Mouse (Mus musculus) brown adipose tissue, adult 24 weeks (tissue): Measurements from ENCODE around the gene Itgbl1. TPM values are rescaled to one million over a fixed set of nuclear protein-coding genes. Genes with fewer than 3 reads are reported as not detected.

Experiments used
- H3K27ac ChIP-seq: fragments of 200-500 bp; replicated peaks from 2 replicates; pipeline ENCODE4 v1.5.1; 2012; ENCODE audit warnings: low read depth, mild to moderate bottlenecking, low read length
- H3K4me1 ChIP-seq: fragments of 200-500 bp; 2 replicates; pipeline ENCODE4 v1.6.1; 2012; ENCODE audit warnings: low read length, mixed read lengths; ENCODE audit not compliant: control insufficient read depth, insufficient read depth, insufficient read length
- H3K4me3 ChIP-seq: fragments of 200-500 bp; 2 replicates; pipeline ENCODE4 v1.5.1; 2012; ENCODE audit warnings: low read depth, mild to moderate bottlenecking, low read length, moderate library complexity; ENCODE audit not compliant: insufficient read depth
- polyA plus RNA-seq: library from polyadenylated mRNA; stranded (reverse); fragments of >200 nt; gene quantifications from 2 replicates; pipeline ENCODE4 v1.2.4, GENCODE M21; 2012; ENCODE audit not compliant: missing spikeins, insufficient read depth, insufficient read length

Gene Itgbl1
- polyA plus RNA-seq, 1 experiment, result 2.0 TPM

DNA sequence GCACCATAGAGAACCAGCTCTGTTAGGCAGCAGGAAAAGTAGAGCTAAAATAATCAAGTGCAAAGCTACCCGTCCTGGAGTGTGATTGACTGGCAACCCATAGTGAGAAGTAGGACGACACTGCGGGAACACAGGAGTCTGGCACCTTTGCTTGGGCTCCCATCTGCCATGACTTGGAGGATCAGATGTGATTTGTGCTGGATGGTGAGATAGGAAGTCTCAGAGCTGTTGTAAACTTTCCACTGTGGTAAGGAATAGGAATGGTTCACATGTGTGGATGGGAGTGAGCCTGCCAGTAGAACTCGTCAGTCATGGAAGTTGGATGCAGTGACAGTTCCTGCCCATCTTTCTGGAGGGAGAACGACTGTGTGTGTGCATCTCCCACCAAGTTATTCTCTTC lies 177.9 kb downstream of the Itgbl1 start:
- no peaks in the 10 kb centered on the region for H3K4me1 ChIP-seq
- no peak overlapping the region for H3K4me3 ChIP-seq
- no peak overlapping the region for H3K27ac ChIP-seq

GRCm38 (mm10) chr14:123843675-123844425 lies 184.1 kb downstream of the Itgbl1 start:
- no peak overlapping the region for H3K4me3 ChIP-seq
- no peak overlapping the region for H3K27ac ChIP-seq
- H3K4me1 ChIP-seq, result no peaks in the 10 kb centered on the region

DNA sequence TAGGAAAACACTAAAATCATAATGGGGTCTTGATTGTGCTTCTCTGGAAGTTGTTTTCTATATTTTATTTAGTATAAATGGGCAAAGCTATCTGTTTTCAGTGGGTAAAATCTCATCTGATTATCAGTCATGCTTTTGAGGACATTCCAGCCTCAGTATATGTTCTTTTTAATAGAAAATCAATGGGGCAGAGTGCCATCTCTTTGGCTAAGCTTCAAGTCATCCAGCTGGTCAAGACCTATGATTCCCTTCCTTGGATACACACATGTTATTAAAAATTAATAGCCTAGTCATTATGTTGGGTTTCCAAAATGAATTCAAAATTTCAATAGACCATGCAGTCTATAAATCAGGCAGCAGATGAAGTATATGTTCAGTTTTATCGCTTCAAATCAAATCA lies 204.8 kb downstream of the Itgbl1 start:
- Histone ChIP-seq H3K4me1 (no peaks in the 10 kb centered on the region), H3K27ac (no peak overlapping the region), H3K4me3 (no peak overlapping the region)

DNA sequence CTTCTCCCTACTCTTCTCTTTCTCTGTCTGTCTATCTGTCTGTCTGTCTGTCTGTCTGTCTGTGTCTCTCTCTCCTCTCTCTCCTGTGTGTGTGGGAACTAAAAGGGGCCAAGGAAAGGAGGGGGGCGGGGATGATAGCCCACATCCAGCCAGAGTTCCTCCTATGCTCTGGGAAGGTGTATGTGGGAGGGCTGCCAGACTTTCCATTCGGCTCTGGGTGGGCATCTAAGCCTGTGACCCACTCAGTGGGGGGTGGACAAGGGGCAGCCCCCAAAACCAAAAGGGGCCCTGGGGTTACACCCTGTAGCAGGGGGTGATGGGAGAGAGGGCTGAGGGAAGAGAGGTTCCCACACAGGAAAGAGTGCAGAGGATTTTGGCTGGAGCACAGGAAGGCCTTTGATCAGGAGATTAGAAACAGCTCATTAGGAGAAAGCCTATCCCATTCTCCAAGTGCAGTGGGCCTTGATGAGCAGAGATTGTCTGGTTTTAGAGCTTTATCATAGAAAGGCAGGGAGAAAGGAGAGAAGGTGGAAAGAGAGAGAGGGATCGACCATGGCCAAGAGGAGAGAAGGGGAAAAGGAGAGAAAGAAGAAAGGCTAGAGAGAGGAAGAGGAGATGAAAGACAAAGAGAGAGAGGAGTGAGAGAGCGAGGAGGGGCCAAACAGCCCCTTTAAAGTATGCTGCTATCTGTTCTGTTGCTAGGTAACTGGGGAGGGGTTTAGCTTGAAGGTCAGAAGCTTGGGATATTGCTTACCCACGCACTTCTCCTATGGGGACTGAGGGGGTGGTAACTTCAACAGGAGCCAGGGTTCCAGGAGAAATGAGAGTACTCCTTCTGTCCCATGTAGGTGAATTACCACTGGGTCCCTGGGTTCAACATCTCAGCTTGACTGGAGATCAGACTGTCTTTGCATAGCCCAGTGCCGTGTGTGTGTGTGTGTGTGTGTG lies 206.3 kb downstream of the Itgbl1 start:
- no peaks in the 10 kb centered on the region for H3K4me1 ChIP-seq
- H3K27ac ChIP-seq, result no peak overlapping the region
- no peak overlapping the region for H3K4me3 ChIP-seq

GRCm38 (mm10) chr14:123927903-123928302 lies 268.1 kb downstream of the Itgbl1 start:
- H3K4me3 ChIP-seq, result no peak overlapping the region
- H3K4me1 ChIP-seq, result no peaks in the 10 kb centered on the region
- no peak overlapping the region for H3K27ac ChIP-seq

DNA sequence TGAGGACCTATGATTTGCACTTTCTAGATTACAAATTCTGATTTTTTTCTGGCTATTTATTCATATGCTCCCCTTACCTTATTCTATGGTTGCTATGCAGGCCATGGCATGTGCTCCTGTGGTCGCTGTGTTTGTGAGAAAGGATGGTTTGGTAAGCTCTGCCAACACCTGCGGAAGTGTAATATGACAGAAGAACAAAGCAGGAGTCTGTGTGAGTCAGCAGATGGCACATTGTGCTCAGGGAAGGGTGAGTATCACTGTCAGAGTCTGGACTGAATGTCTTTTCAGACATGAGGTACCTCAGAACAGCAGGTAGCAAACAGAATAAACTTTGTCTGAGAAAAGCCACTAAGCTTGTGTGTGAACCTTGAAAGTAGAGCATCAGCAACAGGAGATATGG lies 306.8 kb downstream of the Itgbl1 start:
- Histone ChIP-seq H3K4me1 (no peaks in the 10 kb centered on the region), H3K27ac (no peak overlapping the region), H3K4me3 (no peak overlapping the region)

DNA sequence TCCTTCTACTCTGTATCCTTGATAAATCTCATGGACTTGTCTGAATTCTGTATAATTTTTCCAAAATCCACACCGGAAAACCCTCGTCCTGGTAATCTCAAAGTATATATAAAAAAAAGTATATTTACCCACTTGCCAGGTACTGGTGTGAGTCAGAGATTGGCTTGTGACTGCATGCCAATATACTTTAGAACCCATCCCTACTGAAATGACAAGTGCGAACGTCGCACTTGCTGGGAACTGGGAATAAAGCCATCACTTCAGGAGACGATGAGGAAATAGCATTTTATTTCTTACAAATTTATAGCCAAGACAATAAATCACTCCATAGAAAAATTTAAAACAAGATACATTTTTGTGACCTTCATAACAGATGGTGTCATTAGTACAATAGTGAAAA lies 308.2 kb downstream of the Itgbl1 start:
- no peak overlapping the region for H3K4me3 ChIP-seq
- H3K4me1 ChIP-seq, result no peaks in the 10 kb centered on the region

GRCm38 (mm10) chr14:123990591-123991195 lies 330.9 kb downstream of the Itgbl1 start:
- no peaks in the 10 kb centered on the region for H3K4me1 ChIP-seq
- H3K27ac ChIP-seq, result no peak overlapping the region
- H3K4me3 ChIP-seq, result no peak overlapping the region

More for the DNA sequence above, 308.2 kb downstream of the Itgbl1 start:
- no peak overlapping the region for H3K27ac ChIP-seq

Other genes starting within 250 kb of the Itgbl1 start
- not detected in 2 replicates for gene Nalcn, start 32.8 kb upstream of the Itgbl1 start, polyA plus RNA-seq